In genomic region chr2:109358456-109359141, GRCm38 (mm10) we compare ENCODE assay signal across 9 mouse cellular contexts.
"Had no signal": no experiment of that assay in that cellular context is flagged by ENCODE, and none has a peak within 500 bp of the region (broad histone marks: within the 10 kb centered on the region; RNA-seq: fewer than 3 reads in every experiment).

No protein-coding gene starts in this region.

- H3K27me3 ChIP-seq: limb, embryonic 15.5 days; midbrain, embryonic 13.5 days had no signal

- H3K36me3 ChIP-seq: limb, embryonic 15.5 days; midbrain, embryonic 13.5 days had no signal

- DNase-seq: kidney, postnatal 25 days; layer of hippocampus, adult 9-11 months; layer of hippocampus, postnatal 36 days; lung, adult 18-20 months had no signal

- H3K27ac ChIP-seq: limb, embryonic 15.5 days; liver, embryonic 14.5 days; midbrain, embryonic 13.5 days; stomach, postnatal 0 days had no signal

- H3K4me3 ChIP-seq: limb, embryonic 15.5 days; midbrain, embryonic 13.5 days; myocyte had no signal

- H3K9ac ChIP-seq: limb, embryonic 15.5 days; liver, embryonic 14.5 days; midbrain, embryonic 13.5 days had no signal

- ATAC-seq: midbrain, embryonic 13.5 days had no signal

- H3K4me1 ChIP-seq: limb, embryonic 15.5 days; midbrain, embryonic 13.5 days had no signal

- H3K4me2 ChIP-seq: limb, embryonic 15.5 days; midbrain, embryonic 13.5 days had no signal

- H3K9me3 ChIP-seq: limb, embryonic 15.5 days; midbrain, embryonic 13.5 days had no signal
